Mouse (Mus musculus): Measurements from ENCODE around the gene Sdf4. TPM values are rescaled to one million over a fixed set of nuclear protein-coding genes. Genes with fewer than 3 reads are reported as not detected.

Gene Sdf4
- polyA plus RNA-seq, 1 experiment: 80.5 TPM

DNA sequence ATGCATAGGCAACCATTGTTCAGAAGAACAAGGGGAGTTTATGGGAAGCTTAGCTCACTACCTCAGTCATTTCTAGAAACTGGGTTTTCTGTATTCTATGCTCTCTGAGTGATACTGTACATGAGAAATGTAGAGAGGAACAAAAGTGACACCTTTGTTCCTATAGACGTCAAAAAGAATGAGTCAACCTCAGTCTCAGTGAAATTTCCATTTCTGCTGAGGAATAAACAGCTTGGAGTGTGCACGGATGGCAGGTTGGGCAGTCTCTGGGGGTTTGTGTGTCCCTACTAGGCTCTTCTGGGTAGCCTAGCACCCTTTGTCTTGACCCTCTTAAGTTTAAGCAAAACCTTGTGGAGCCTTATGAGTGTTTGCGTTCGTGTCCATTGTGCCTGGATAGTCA is 15.7 kb downstream of the Sdf4 start:
- peaks cover 82% of the 10 kb centered on the region for H3K36me3 ChIP-seq (ENCODE audit: control insufficient read depth, insufficient read depth, low read length)

DNA sequence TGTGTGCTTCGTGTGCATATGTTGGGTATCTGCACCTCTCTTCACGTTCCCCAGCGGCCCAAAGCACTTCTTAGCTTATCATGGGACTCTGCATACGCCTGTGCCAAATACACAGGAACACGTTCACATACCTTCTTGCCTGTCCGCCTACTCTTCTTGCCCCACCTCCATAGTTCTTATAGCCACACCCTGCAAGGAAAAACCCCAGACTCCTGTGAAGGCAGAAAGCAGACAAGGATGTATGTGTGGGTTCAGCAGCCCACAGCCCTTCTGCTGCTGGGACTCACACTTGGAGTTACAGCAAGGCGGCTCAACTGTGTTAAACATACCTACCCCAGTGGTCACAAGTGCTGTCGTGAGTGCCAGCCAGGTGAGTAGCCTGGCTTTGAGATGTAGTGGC is 21.0 kb downstream of the Sdf4 start, which contains the start of gene Tnfrsf4:
Gene Tnfrsf4, plus strand, starts transcription at position 207 of the 400 bp plus-strand sequence.
- no peak for TF ChIP-seq CTCF (IDR thresholded peaks at IDR 0.05; ENCODE audit: extremely low read depth, insufficient read length, insufficient replicate concordance, low read depth, low read length)
- no peak for TF ChIP-seq POLR2A (IDR thresholded peaks at IDR 0.05; ENCODE audit: low read depth, low read length)
- no peak within 1 kb of the TSS for H3K4me3 ChIP-seq (ENCODE audit: low read depth, low read length)
- peaks cover 59% of the 10 kb centered on the region for H3K36me3 ChIP-seq (ENCODE audit: control insufficient read depth, insufficient read depth, low read length)
- H3K4me1 ChIP-seq (ENCODE audit: control insufficient read depth, insufficient read depth, insufficient read length, low read length): peaks cover 1% of the 10 kb centered on the region; the same call in 1 of the 2 replicates
- WGBS: 74% methylated on average over 8 of the region's 8 CpGs
- no peak within 1 kb of the TSS for H3K27ac ChIP-seq (ENCODE audit: insufficient read depth, low read depth, low read length)
- no peaks in the 10 kb centered on the region for H3K27me3 ChIP-seq (ENCODE audit: control insufficient read depth, insufficient read depth, low read length)

More for the DNA sequence above, 15.7 kb downstream of the Sdf4 start:
- WGBS: 94% methylated on average over 4 of the region's 4 CpGs
- Histone ChIP-seq H3K4me3 (ENCODE audit: low read depth, low read length) (no peak overlapping the region), H3K27ac (ENCODE audit: insufficient read depth, low read depth, low read length) (no peak overlapping the region), H3K4me1 (ENCODE audit: control insufficient read depth, insufficient read depth, insufficient read length, low read length) (no peaks in the 10 kb centered on the region), H3K27me3 (ENCODE audit: control insufficient read depth, insufficient read depth, low read length) (no peaks in the 10 kb centered on the region)
- TF ChIP-seq POLR2A (IDR thresholded peaks at IDR 0.05; ENCODE audit: low read depth, low read length) (no peak), CTCF (IDR thresholded peaks at IDR 0.05; ENCODE audit: extremely low read depth, insufficient read length, insufficient replicate concordance, low read depth, low read length) (no peak)

DNA sequence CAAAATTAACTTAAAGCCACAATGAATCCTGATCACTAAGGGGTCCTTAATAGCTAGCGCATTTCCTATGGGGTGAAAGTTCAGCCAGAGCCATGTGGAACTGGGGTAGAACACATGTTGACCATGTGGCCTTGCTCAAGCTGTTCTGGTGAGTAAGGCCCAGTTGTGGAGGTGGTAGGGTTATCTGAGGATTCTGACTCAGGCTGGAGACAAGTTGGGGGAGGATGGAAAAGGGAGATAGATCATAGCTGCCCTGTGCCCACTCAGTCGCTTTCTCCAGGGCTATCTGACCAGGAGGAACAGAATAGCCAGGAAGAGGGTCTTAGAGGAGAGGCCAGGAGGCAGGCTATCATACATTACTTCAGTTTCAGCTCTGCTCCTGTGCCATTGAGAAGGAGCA is 21.8 kb downstream of the Sdf4 start:
- no peak overlapping the region for H3K27ac ChIP-seq (ENCODE audit: insufficient read depth, low read depth, low read length)
- 89% methylated on average over 2 of the region's 2 CpGs for WGBS
- H3K4me1 ChIP-seq (ENCODE audit: control insufficient read depth, insufficient read depth, insufficient read length, low read length): peaks cover 1% of the 10 kb centered on the region; the same call in 1 of the 2 replicates
- TF ChIP-seq CTCF (IDR thresholded peaks at IDR 0.05; ENCODE audit: extremely low read depth, insufficient read length, insufficient replicate concordance, low read depth, low read length) (no peak), POLR2A (IDR thresholded peaks at IDR 0.05; ENCODE audit: low read depth, low read length) (no peak)
- H3K27me3 ChIP-seq (ENCODE audit: control insufficient read depth, insufficient read depth, low read length): no peaks in the 10 kb centered on the region
- H3K36me3 ChIP-seq (ENCODE audit: control insufficient read depth, insufficient read depth, low read length): peaks cover 51% of the 10 kb centered on the region
- no peak overlapping the region for H3K4me3 ChIP-seq (ENCODE audit: low read depth, low read length)

DNA sequence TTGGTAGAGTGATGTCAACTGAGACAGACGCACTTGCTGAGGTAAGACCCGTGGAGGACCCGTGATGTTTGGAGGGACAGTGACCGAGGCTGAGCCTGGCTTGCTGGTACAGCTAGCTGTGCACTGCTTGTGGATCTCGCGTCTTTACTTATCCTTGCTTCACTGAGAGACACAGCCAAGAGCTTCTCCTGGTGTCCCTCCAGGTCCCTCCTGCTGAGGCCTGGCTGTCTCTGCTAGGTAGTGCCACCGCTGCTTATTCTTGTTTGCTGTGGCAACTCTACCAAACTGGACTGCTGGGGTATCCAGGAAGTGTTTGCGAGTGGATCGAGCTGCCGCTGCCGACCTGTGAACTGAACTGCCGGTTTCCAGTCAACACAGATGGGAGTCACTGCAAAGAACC is 27.1 kb downstream of the Sdf4 start:
- Histone ChIP-seq H3K4me3 (ENCODE audit: low read depth, low read length) (no peak overlapping the region), H3K27ac (ENCODE audit: insufficient read depth, low read depth, low read length) (no peak overlapping the region), H3K27me3 (ENCODE audit: control insufficient read depth, insufficient read depth, low read length) (no peaks in the 10 kb centered on the region), H3K36me3 (ENCODE audit: control insufficient read depth, insufficient read depth, low read length) (peaks cover 15% of the 10 kb centered on the region), H3K4me1 (ENCODE audit: control insufficient read depth, insufficient read depth, insufficient read length, low read length) (no peaks in the 10 kb centered on the region; the same call in 1 of the 2 replicates)
- 88% methylated on average over 12 of the region's 12 CpGs for WGBS
- TF ChIP-seq POLR2A (IDR thresholded peaks at IDR 0.05; ENCODE audit: low read depth, low read length) (no peak), CTCF (IDR thresholded peaks at IDR 0.05; ENCODE audit: extremely low read depth, insufficient read length, insufficient replicate concordance, low read depth, low read length) (no peak)

DNA sequence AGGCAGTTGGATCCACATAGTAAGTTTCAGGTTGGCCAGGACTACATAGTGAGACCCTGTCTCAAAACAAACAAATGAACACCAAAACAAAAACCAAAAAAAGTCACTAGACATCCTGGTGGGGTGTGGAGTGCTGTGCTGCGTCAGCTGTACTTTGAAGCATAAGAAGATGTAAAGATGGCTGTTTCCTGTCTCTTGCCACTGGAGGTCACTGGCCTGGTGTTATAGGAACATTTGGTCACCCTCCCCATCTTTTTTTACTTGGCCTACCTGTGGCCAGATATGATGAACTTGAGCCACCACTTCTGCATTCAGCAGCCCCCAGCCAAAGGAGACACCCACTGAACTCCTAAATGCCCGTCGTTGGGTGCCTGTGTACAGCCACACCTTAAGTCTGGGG is 28.7 kb downstream of the Sdf4 start:
- peaks cover 6% of the 10 kb centered on the region; the same call in 1 of the 2 replicates for H3K36me3 ChIP-seq (ENCODE audit: control insufficient read depth, insufficient read depth, low read length)
- peaks cover 2% of the 10 kb centered on the region; the same call in 1 of the 2 replicates for H3K4me1 ChIP-seq (ENCODE audit: control insufficient read depth, insufficient read depth, insufficient read length, low read length)
- no peak overlapping the region for H3K27ac ChIP-seq (ENCODE audit: insufficient read depth, low read depth, low read length)
- H3K4me3 ChIP-seq (ENCODE audit: low read depth, low read length): no peak overlapping the region
- TF ChIP-seq POLR2A (IDR thresholded peaks at IDR 0.05; ENCODE audit: low read depth, low read length) (no peak), CTCF (IDR thresholded peaks at IDR 0.05; ENCODE audit: extremely low read depth, insufficient read length, insufficient replicate concordance, low read depth, low read length) (no peak)
- no peaks in the 10 kb centered on the region for H3K27me3 ChIP-seq (ENCODE audit: control insufficient read depth, insufficient read depth, low read length)
- WGBS: 52% methylated on average over 3 of the region's 3 CpGs

DNA sequence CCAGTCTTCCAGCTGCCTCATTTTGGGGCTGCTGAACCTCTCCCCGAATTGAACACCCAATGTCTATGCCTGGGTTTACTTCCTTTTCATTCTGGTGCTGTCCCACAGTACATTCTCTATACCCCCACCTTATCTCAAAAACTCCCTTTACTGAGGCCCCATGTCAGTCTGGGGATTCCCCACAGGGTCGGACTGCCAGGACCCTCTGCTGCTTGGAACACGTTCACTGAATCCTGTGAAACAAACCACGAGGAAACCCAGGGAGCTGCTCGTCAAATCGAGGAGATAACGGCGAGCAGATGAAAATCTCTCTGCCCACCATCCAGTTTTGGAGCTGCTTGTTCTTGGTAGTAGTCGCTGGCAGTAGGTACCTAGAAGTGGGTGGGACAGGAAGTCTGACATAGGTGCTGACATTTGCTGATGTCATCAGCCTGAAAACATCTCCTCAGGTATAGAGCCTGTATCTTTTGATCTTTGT is 29.3 kb downstream of the Sdf4 start:
- H3K27ac ChIP-seq (ENCODE audit: insufficient read depth, low read depth, low read length): no peak overlapping the region
- TF ChIP-seq CTCF (IDR thresholded peaks at IDR 0.05; ENCODE audit: extremely low read depth, insufficient read length, insufficient replicate concordance, low read depth, low read length): no peak
- TF ChIP-seq POLR2A (IDR thresholded peaks at IDR 0.05; ENCODE audit: low read depth, low read length): no peak

DNA sequence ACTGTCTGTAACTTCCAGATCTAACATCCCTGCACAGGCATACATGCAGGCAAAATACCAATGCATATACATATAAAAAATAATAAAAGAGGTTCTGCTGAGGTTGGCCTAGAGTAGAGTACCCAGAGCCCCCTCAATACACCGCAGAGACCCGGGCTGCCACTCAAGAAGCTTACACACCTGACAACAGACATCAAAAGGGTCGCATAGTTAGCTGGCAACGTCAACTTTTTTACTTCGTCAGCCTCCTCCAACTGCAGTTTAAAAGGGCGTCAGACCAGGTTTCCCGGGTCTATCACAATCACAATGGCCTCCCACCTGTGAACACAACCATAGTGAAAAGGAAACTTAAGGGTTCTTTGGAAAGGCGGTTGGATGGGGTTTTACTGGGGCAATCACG is 30.8 kb downstream of the Sdf4 start:
- H3K4me1 ChIP-seq (ENCODE audit: control insufficient read depth, insufficient read depth, insufficient read length, low read length): peaks cover 2% of the 10 kb centered on the region; the same call in 1 of the 2 replicates
- H3K36me3 ChIP-seq (ENCODE audit: control insufficient read depth, insufficient read depth, low read length): peaks cover 4% of the 10 kb centered on the region; the same call in 1 of the 2 replicates
- no peak overlapping the region for H3K27ac ChIP-seq (ENCODE audit: insufficient read depth, low read depth, low read length)
- no peak overlapping the region for H3K4me3 ChIP-seq (ENCODE audit: low read depth, low read length)
- WGBS: 80% methylated on average over 9 of the region's 9 CpGs
- TF ChIP-seq POLR2A (IDR thresholded peaks at IDR 0.05; ENCODE audit: low read depth, low read length) (no peak), CTCF (IDR thresholded peaks at IDR 0.05; ENCODE audit: extremely low read depth, insufficient read length, insufficient replicate concordance, low read depth, low read length) (no peak)
- no peaks in the 10 kb centered on the region for H3K27me3 ChIP-seq (ENCODE audit: control insufficient read depth, insufficient read depth, low read length)

More for the DNA sequence above, 29.3 kb downstream of the Sdf4 start:
- Histone ChIP-seq H3K27me3 (ENCODE audit: control insufficient read depth, insufficient read depth, low read length) (no peaks in the 10 kb centered on the region), H3K4me3 (ENCODE audit: low read depth, low read length) (no peak overlapping the region), H3K4me1 (ENCODE audit: control insufficient read depth, insufficient read depth, insufficient read length, low read length) (peaks cover 2% of the 10 kb centered on the region; the same call in 1 of the 2 replicates), H3K36me3 (ENCODE audit: control insufficient read depth, insufficient read depth, low read length) (0 out of 2 replicates have a peak, but pooled peaks cover 3% of the 10 kb centered on the region)
- WGBS: 43% methylated on average over 9 of the region's 9 CpGs
